Mouse (Mus musculus) lung, postnatal 10 days (tissue): ENCODE results near the gene Gse1.
A peak's percentile ranks its signal among the peaks of the same experiment; 100 is the strongest.

Experiments used
- DNase-seq: peaks from one replicate; pipeline ENCODE4 v3.0.0; 2021

Gene Gse1

GRCm38 (mm10) chr8:120227891-120228591, at the start of gene Gse1:
Gene Gse1 (plus strand): TSS chr8:120228456.
- DNase-seq: peak; percentile 92

- DNase-seq: peak; percentile 95
Measured at GRCm38 (mm10) chr8:120179027-120179431, 49.2 kb upstream of the Gse1 start.

DNA sequence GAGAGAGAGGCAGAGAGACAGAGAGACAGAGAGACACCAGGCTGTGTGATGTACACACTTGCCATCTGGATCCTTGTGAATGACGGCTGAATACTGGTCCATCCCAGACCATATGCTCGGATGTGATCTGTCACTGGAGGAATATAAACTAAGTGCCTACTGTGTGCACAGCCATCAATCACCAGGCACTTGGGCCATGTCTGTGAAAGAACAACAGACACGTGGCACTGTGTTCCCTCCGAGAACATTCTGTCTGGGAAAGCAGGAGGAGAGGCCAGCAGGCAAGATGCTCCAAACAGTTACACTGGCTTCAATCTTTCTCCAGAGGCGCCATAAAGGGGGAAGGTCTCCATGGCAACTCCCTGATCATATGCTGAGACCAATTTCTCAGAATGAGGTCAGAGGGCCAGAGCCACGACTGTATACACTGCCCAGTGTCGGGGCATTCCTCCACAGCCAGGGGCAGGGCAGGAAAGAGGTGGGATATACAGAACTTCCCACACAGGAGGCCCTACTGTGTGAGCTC, 47.7 kb upstream of the Gse1 start:
- peak; percentile 46 for DNase-seq

- DNase-seq: no peak
Measured at GRCm38 (mm10) chr8:120181274-120181673, 47.0 kb upstream of the Gse1 start.

- DNase-seq: no peak
Measured at GRCm38 (mm10) chr8:120181861-120182414, 46.3 kb upstream of the Gse1 start.

DNA sequence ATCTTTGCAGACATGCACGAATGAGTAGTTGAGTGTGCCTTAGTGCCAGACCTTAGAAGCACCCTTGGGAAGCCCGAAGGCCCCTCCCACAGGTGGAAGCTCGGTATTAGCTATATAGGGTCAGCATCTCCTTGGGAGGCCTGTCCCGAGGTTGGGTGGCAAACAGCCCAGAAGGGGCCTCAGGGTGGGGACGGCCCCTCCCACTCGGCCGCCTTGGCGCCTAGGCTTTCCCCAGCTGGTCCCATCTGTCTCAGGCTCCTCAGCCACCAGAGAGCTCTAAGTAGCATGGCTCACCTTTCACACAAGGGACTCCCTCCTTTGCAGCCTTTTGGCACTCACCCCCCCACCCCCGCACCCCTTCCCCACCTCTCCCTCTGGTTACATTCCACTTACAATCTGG, 43.9 kb upstream of the Gse1 start:
- peak; percentile 68 for DNase-seq

GRCm38 (mm10) chr8:120184850-120185792, 43.1 kb upstream of the Gse1 start:
- DNase-seq: peak; percentile 64

DNA sequence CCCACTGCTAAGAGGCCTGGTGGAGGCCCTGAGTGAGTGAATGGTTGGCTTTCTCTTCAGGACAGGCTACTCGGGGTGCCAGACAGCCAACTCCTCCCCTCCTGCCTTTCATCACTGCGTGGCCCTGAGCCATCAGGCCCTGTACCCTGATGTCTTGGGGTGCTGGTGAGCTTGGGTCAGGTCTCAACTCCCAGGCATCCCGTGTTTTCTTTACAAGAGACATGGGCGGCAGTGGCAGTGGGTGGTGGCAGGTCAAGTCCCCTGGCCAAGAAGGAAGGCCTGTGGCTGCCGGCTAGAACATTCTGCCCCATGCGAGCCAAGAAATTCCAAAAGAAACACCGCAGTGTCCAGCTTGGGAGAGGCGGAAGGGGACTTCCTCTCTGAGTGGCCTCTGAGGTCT, 41.8 kb upstream of the Gse1 start:
- peak; percentile 77 for DNase-seq

GRCm38 (mm10) chr8:120188510-120188909, 39.7 kb upstream of the Gse1 start:
- DNase-seq: peak; percentile 53

DNA sequence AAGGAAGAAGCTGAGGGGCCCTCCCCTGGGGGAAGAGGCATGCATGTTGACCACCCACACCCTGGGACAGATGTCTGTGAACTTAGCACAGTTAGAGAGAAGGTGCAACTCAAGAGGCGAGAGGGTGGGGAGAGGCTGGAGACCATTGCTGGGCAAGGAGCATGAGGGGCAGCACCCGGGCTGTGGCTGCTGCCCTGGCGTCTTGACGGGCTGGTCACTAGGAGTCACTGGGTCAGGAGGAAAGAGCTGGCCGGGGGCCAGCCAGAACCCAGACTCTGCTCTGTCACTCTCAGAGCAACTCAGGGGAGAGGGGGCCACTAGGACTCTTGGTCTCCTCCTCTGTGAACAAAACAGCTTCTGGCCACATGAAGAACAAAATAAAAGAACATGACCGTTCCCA, 38.8 kb upstream of the Gse1 start:
- no peak for DNase-seq

- no peak for DNase-seq
Measured at GRCm38 (mm10) chr8:120190107-120190809, 38.0 kb upstream of the Gse1 start.

DNA sequence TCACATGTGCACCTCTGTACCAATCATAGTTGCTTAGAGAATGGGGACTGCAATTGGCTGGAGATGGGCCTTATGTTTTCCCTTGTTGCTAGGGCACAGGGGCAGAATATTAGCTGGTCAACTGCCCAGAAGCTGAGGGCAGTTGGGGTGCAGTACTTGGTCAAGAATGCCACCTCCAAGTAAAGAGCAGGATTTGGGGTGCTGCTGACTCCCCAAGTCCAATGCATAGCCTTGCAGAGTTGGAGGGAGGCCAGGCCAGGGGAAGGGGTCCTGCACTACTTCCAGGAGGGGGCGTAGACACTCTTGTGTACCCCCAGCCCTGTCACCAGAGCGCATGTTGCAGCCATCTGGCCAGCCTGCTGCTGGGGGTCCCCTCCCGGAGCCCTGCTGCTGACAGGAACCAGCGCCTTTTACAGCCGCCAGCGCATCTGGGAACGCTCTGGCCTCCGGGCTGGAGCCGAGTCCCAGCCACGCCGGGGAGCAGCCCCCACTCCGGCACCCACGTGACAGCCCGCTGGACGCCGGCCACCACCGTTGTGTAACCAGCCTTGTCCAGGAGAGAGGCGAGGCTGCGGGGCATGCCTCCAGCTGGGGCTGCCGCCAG, 37.3 kb upstream of the Gse1 start:
- peak; percentile 98 for DNase-seq

- no peak for DNase-seq
Measured at GRCm38 (mm10) chr8:120191633-120192032, 36.6 kb upstream of the Gse1 start.

DNA sequence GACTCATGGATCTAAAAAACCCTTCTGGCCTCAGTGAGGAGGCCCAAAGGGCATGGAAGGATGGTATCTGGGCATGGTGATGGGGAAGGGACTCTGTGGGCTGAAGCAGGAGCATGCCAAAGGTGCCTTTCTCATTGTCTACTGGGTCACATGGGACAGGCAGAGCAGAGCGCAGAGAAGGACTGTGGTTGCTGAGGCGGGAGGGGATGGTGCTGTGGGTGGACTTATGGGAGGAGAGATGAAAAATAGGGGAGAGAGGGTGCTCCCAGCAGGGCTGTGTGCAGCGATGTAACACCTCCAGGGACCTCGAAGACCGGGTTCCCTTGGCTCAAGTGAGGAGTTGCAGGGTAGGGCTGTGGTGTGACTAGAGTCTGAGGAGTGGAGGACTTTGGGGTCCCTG, 36.1 kb upstream of the Gse1 start:
- no peak for DNase-seq

DNA sequence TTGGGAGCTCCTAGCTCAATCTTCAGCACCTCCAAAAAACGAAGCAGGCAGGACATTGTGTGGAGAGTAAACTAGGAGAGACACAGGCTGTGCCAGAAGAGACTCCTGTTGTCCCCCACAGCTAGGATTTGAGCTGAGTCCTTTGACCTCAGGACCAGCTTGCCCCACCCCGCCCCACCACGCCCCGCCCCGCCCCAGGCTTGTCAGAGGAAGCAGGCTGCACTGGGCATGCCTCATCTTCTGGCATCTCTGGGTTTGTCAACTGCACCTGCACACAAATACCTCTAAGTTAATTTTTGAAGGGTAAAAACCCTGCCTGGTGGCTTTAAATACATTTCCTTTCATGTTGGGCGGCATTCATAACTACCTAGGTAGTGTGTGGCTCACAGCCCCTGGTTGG, 26.9 kb upstream of the Gse1 start:
- DNase-seq: no peak

GRCm38 (mm10) chr8:120202546-120202945, 25.7 kb upstream of the Gse1 start:
- peak; percentile 77 for DNase-seq

DNA sequence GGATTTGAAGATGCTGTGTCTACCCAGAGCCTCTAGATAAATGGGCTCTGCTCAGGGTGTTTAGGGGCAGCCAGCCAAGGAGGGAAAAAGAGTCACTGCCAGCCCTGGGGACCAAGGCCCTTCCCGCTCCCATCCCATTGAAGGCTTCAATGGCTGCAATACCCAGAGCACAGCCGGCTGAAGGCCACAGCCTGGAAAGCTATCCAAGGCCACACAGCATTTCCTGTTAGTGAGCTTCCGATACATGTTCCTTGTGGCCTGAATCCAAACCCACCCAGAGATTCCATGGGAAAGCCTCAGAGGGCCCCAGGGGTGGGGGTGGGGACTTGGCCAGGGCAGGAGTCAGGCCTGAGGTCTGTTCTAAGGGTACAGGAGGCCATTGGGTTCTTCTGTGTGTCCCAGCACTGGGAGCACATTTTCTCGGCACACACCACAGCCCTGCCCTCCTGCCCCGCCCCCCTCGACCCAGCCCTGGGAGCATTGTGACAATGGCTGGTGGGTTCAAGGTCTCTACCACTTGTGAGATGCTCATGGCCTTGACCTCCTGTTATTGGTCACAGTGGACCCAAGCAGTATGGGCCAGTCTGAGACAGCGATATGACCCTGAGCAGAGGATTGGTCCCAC, 23.4 kb upstream of the Gse1 start:
- peak; percentile 85 for DNase-seq

- DNase-seq: no peak
Measured at GRCm38 (mm10) chr8:120205916-120206315, 22.3 kb upstream of the Gse1 start.

GRCm38 (mm10) chr8:120207364-120207763, 20.9 kb upstream of the Gse1 start:
- DNase-seq: no peak

GRCm38 (mm10) chr8:120208113-120208512, 20.1 kb upstream of the Gse1 start:
- DNase-seq: no peak

- no peak for DNase-seq
Measured at GRCm38 (mm10) chr8:120211345-120211744, 16.9 kb upstream of the Gse1 start.

GRCm38 (mm10) chr8:120212596-120212995, 15.7 kb upstream of the Gse1 start:
- no peak for DNase-seq
